Mouse (Mus musculus) spleen, postnatal 10 days (tissue): ENCODE results near the gene Colgalt2.
"Not testable (repeated sequence)": the region's sequence is repeated elsewhere in the genome, so short reads cannot be mapped to it uniquely, and the experiment has no call there.

Source experiments
- DNase-seq, 2 experiments: peaks; one replicate each; pipeline ENCODE4 v3.0.0; 2021 to 2022; ENCODE audit warnings: low spot score in 2 of 2

The Colgalt2 gene

GRCm38 (mm10) chr1:152417602-152418001 lies 18.0 kb downstream of the Colgalt2 start:
- DNase-seq = no peak

- DNase-seq = no peak
Observed at GRCm38 (mm10) chr1:152422295-152422694, 22.7 kb downstream of the Colgalt2 start.

GRCm38 (mm10) chr1:152423052-152423451 lies 23.4 kb downstream of the Colgalt2 start:
- no peak for DNase-seq

- no peak for DNase-seq
Observed at GRCm38 (mm10) chr1:152427912-152428581, 28.4 kb downstream of the Colgalt2 start.

- DNase-seq = no peak
Observed at GRCm38 (mm10) chr1:152429805-152430204, 30.2 kb downstream of the Colgalt2 start.

GRCm38 (mm10) chr1:152434166-152434565 lies 34.5 kb downstream of the Colgalt2 start:
- no peak for DNase-seq

GRCm38 (mm10) chr1:152437518-152437917 lies 37.9 kb downstream of the Colgalt2 start:
- not testable (repeated sequence) for DNase-seq

- no peak for DNase-seq
Observed at GRCm38 (mm10) chr1:152439408-152439807, 39.8 kb downstream of the Colgalt2 start.

- no peak for DNase-seq
Observed at GRCm38 (mm10) chr1:152439874-152440273, 40.2 kb downstream of the Colgalt2 start.

GRCm38 (mm10) chr1:152444630-152445029 lies 45.0 kb downstream of the Colgalt2 start:
- no peak for DNase-seq

- DNase-seq = no peak
Observed at GRCm38 (mm10) chr1:152445925-152446324, 46.3 kb downstream of the Colgalt2 start.

- DNase-seq = no peak
Observed at GRCm38 (mm10) chr1:152454536-152454935, 54.9 kb downstream of the Colgalt2 start.

GRCm38 (mm10) chr1:152455275-152456243 lies 55.9 kb downstream of the Colgalt2 start:
- DNase-seq = no peak

GRCm38 (mm10) chr1:152456266-152456665 lies 56.6 kb downstream of the Colgalt2 start:
- no peak for DNase-seq

- no peak for DNase-seq
Observed at GRCm38 (mm10) chr1:152457596-152457995, 58.0 kb downstream of the Colgalt2 start.

GRCm38 (mm10) chr1:152458996-152459395 lies 59.4 kb downstream of the Colgalt2 start:
- no peak for DNase-seq

- no peak for DNase-seq
Observed at GRCm38 (mm10) chr1:152460931-152461330, 61.3 kb downstream of the Colgalt2 start.

- DNase-seq = no peak
Observed at GRCm38 (mm10) chr1:152461814-152462213, 62.2 kb downstream of the Colgalt2 start.

GRCm38 (mm10) chr1:152462348-152462747 lies 62.7 kb downstream of the Colgalt2 start:
- no peak for DNase-seq

GRCm38 (mm10) chr1:152466280-152466679 lies 66.7 kb downstream of the Colgalt2 start:
- DNase-seq = no peak

- DNase-seq = no peak
Observed at GRCm38 (mm10) chr1:152468443-152468842, 68.8 kb downstream of the Colgalt2 start.

GRCm38 (mm10) chr1:152476126-152476525 lies 76.5 kb downstream of the Colgalt2 start:
- no peak for DNase-seq

GRCm38 (mm10) chr1:152490842-152491241 lies 91.2 kb downstream of the Colgalt2 start:
- no peak for DNase-seq
